Mouse (Mus musculus) midbrain, postnatal 0 days (tissue): ENCODE measurements around the gene Dner. TPM values are rescaled to one million over a fixed set of nuclear protein-coding genes. Genes with fewer than 3 reads are reported as not detected.

Experiments
- ATAC-seq: fragments of 200-750 bp; cut with Nextera tagmentation; 2 replicates; pipeline ENCODE4 v1.8.0; 2017; ENCODE audit warnings: moderate number of reproducible peaks, mild to moderate bottlenecking, moderate TSS enrichment, moderate library complexity; ENCODE audit not compliant: low FRiP score
- DNase-seq: peaks from one replicate; pipeline ENCODE4 v3.0.0-alpha.2; 2015; ENCODE audit warnings: low spot score
- H3K27ac ChIP-seq: fragments of 300-500 bp; sonication (generic); 2 replicates; pipeline ENCODE4 v1.5.1; 2014; ENCODE audit warnings: low read depth, mild to moderate bottlenecking, low read length, mixed read lengths
- H3K27me3 ChIP-seq: fragments of 300-500 bp; sonication (generic); 2 replicates; pipeline ENCODE4 v1.6.1; 2014; ENCODE audit warnings: low read length, control low read depth, mixed read lengths; ENCODE audit not compliant: insufficient read depth
- H3K36me3 ChIP-seq: fragments of 300-500 bp; sonication (generic); 2 replicates; pipeline ENCODE4 v1.6.1; 2014; ENCODE audit warnings: low read length, control low read depth, mixed read lengths; ENCODE audit not compliant: insufficient read depth
- H3K4me1 ChIP-seq: fragments of 300-500 bp; sonication (generic); 2 replicates; pipeline ENCODE4 v1.6.1; 2014; ENCODE audit warnings: mild to moderate bottlenecking, control low read depth, antibody characterized with exemption, low read length, mixed read lengths; ENCODE audit not compliant: insufficient read depth
- H3K4me2 ChIP-seq: fragments of 300-500 bp; sonication (generic); 2 replicates; pipeline ENCODE4 v1.6.1; 2014; ENCODE audit warnings: low read depth, mild to moderate bottlenecking, low read length, mixed read lengths; ENCODE audit not compliant: poor library complexity, severe bottlenecking
- H3K4me3 ChIP-seq: fragments of 300-500 bp; sonication (generic); 2 replicates; pipeline ENCODE4 v1.5.1; 2014; ENCODE audit warnings: low read depth, mild to moderate bottlenecking, low read length, moderate library complexity
- H3K9ac ChIP-seq: fragments of 300-500 bp; sonication (generic); replicated peaks from 2 replicates; pipeline ENCODE4 v1.6.1; 2014; ENCODE audit warnings: mild to moderate bottlenecking, low read length, moderate library complexity, mixed read lengths; ENCODE audit not compliant: poor library complexity, severe bottlenecking
- H3K9me3 ChIP-seq: fragments of 300-500 bp; sonication (generic); 2 replicates; pipeline ENCODE4 v1.6.1; 2016; ENCODE audit warnings: low read length, control low read depth
- CTCF ChIP-seq: IDR thresholded peaks from 2 replicates; pipeline ENCODE4 v1.5.1; 2016; ENCODE audit warnings: antibody characterized with exemption, mild to moderate bottlenecking
- WGBS: fragments of 180-500 bp; shearing (Covaris S2); extraction: QIAGEN DNeasy Blood & Tissue Kit; methylation state at CpG from one replicate; pipeline ENCODE4 v1.1.7; 2014; 5-methylcytosine and 5-hydroxymethylcytosine counted together
- polyA plus RNA-seq: library from polyadenylated mRNA; unstranded; fragments of >200 nt; fragmentation: Nextera tagmentation; extraction: Ambion mirVana; gene quantifications from 2 replicates; pipeline ENCODE4 v1.2.1, GENCODE M21; 2015
- total RNA-seq: library from RNA; depleted of rRNA; stranded (reverse); fragments of >200 nt; gene quantifications from 2 replicates; pipeline ENCODE4 v1.2.3, GENCODE M21; 2014

The Dner gene
- total and polyA plus RNA-seq, 2 experiments from 2014 or later: 321 to 323 TPM

DNA sequence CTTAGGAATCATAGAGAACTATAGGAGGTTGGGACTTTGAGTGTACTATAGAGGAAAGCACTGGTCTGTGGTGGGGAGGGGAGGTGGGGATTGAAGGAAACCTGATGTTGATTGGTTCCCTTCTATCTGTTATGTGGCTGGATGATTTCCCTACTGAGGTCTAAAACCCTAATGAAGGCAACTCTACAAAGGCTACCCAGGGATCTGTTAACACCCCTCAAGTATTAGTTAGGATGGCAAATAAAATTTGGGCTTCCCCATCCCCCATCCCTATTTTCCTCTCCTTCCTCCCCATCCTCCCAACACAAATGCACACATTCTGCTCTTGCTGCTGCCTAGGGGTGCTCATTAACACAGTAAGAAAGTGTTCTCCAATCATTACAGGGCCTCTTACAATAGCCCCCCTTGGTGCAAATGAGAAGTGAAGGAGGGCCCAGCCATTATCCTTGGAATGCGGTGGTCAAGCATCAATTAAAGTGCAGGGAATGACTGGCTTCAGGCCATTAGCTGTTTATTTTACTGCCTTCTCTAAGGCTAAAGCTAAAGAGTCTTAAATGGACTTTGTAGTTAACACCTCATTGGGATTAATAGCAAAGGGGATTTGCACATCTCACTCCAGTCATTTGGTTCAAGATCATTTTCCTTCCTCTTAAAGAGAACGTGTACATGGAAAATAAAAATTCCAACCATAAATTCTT, 146.5 kb downstream of the Dner start:
- no peak for TF ChIP-seq CTCF
- Histone ChIP-seq H3K4me3 (no peak overlapping the region), H3K36me3 (no peaks in the 10 kb centered on the region), H3K9ac (no peak overlapping the region), H3K4me2 (no peak overlapping the region), H3K27ac (no peak overlapping the region), H3K4me1 (no peaks in the 10 kb centered on the region), H3K27me3 (no peaks in the 10 kb centered on the region), H3K9me3 (no peaks in the 10 kb centered on the region)
- DNase-seq (peak; percentile 37), ATAC-seq (no peak)
- WGBS: 18% methylated on average over 2 of the region's 2 CpGs

GRCm38 (mm10) chr1:84536069-84536468, 160.0 kb downstream of the Dner start:
- Histone ChIP-seq H3K27me3 (no peaks in the 10 kb centered on the region), H3K4me1 (no peaks in the 10 kb centered on the region), H3K4me3 (no peak overlapping the region), H3K4me2 (no peak overlapping the region), H3K9me3 (no peaks in the 10 kb centered on the region), H3K36me3 (0 out of 2 replicates have a peak, but pooled peaks cover 4% of the 10 kb centered on the region), H3K9ac (no peak overlapping the region), H3K27ac (no peak overlapping the region)
- no peak for TF ChIP-seq CTCF
- WGBS: 54% methylated on average over 4 of the region's 4 CpGs
- DNase-seq (peak; percentile 22), ATAC-seq (no peak)

- Histone ChIP-seq H3K27ac (no peak overlapping the region), H3K9me3 (no peaks in the 10 kb centered on the region), H3K4me2 (no peak overlapping the region), H3K4me3 (no peak overlapping the region), H3K36me3 (0 out of 2 replicates have a peak, but pooled peaks cover 3% of the 10 kb centered on the region), H3K9ac (no peak overlapping the region), H3K4me1 (no peaks in the 10 kb centered on the region), H3K27me3 (no peaks in the 10 kb centered on the region)
- TF ChIP-seq CTCF: no peak
- ATAC-seq (no peak), DNase-seq (no peak)
- WGBS: 87% methylated on average over 3 of the region's 3 CpGs
These were observed 170.5 kb downstream of the Dner start for GRCm38 (mm10) chr1:84525514-84525913.

DNA sequence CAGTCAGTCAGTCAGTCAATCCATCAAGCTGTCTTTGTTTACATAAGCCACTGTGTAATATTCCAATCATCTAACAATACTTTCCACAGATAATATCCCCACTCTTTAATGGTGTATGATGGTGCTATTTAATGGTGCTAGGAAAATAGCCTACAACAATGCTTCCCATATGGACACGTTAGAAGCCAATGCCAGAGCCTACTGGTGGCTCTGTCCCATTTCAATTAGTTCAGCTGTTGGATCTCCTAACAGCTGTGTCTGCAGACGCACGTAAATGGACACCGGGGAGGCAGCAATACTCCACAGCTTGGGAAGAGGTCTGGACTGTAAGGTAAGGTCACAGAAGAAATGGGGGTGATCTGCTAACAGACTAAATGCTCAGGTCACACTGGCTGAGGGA, 171.6 kb downstream of the Dner start:
- Histone ChIP-seq H3K36me3 (0 out of 2 replicates have a peak, but pooled peaks cover 3% of the 10 kb centered on the region), H3K4me3 (no peak overlapping the region), H3K4me2 (no peak overlapping the region), H3K27me3 (no peaks in the 10 kb centered on the region), H3K4me1 (no peaks in the 10 kb centered on the region), H3K27ac (no peak overlapping the region), H3K9me3 (no peaks in the 10 kb centered on the region), H3K9ac (no peak overlapping the region)
- no peak for TF ChIP-seq CTCF
- no peak for DNase-seq
- 86% methylated on average over 4 of the region's 4 CpGs for WGBS
- ATAC-seq: no peak

DNA sequence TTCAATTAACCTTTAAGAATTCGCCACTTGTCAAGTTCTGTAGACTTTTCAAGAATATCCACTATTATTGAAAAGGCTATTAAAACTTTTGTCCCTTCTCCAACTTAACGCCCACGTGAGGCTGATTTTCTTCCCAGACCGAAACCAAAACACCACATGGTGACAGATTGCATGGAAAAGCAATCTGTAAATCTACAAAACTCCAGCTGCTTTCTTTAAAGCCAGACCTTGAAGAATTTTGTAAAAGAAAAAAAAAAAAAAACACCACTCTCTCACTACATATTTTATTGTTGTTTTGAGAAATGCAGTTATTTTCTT, 173.1 kb downstream of the Dner start:
- Histone ChIP-seq H3K9ac (no peak overlapping the region), H3K4me3 (no peak overlapping the region), H3K4me2 (no peak overlapping the region), H3K27ac (no peak overlapping the region), H3K27me3 (no peaks in the 10 kb centered on the region), H3K4me1 (no peaks in the 10 kb centered on the region), H3K36me3 (0 out of 2 replicates have a peak, but pooled peaks cover 3% of the 10 kb centered on the region), H3K9me3 (no peaks in the 10 kb centered on the region)
- DNase-seq: no peak
- TF ChIP-seq CTCF: no peak
- ATAC-seq: no peak
- 75% methylated on average over 4 of the region's 4 CpGs for WGBS

- WGBS: 85% methylated on average over 4 of the region's 4 CpGs
These were observed 173.6 kb downstream of the Dner start for GRCm38 (mm10) chr1:84522256-84522962.

More at GRCm38 (mm10) chr1:84522256-84522962, 173.6 kb downstream of the Dner start:
- no peak overlapping the region for H3K27ac ChIP-seq
- no peak overlapping the region for H3K4me2 ChIP-seq
- no peak for TF ChIP-seq CTCF
- no peaks in the 10 kb centered on the region for H3K9me3 ChIP-seq
- no peak for ATAC-seq
- no peak for DNase-seq
- 0 out of 2 replicates have a peak, but pooled peaks cover 3% of the 10 kb centered on the region for H3K36me3 ChIP-seq
- no peaks in the 10 kb centered on the region for H3K4me1 ChIP-seq
- no peaks in the 10 kb centered on the region for H3K27me3 ChIP-seq
- H3K4me3 ChIP-seq: no peak overlapping the region
- H3K9ac ChIP-seq: no peak overlapping the region
